Mouse (Mus musculus) layer of hippocampus, adult 9-11 months (tissue): ENCODE results near the gene Rad9a.

Experiments
- DNase-seq: peaks from one replicate; pipeline ENCODE4 v3.0.0; 2022

Rad9a gene

DNA sequence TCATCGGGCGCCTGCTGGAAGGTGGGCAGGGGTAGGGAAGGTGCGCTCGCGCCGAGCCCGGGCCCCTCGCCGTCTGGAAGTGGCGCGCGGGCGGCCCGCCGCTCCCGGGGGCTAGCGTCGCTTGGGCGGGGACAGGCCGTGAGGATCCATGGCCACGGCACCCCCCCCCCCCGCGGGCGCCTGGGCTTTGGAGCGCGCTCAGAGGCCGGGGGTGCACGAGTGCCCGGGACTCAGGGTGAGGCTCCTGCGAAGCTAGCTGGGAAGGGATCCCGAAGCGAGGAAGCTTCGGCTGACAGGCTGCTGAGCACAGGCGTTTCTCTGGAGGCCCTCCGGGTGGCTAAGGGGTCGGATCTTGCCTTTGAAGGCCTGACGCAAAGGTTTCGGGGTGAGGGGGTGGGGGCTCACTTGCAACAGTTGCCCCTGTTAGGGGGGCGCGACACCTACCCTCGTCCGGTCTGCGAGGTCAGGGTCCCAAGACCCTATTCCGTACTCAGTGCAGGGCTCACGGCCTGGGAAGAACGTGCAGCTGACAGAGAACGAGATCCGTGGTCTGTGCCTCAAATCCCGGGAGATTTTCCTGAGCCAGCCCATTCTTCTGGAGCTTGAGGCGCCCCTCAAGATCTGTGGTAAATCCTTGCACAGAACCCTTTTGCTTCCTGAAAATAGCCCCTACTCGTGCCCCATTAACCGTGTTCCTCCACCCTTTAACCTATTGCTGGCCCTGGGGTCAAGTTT lies 9.0 kb downstream of the Rad9a start:
- no peak for DNase-seq

DNA sequence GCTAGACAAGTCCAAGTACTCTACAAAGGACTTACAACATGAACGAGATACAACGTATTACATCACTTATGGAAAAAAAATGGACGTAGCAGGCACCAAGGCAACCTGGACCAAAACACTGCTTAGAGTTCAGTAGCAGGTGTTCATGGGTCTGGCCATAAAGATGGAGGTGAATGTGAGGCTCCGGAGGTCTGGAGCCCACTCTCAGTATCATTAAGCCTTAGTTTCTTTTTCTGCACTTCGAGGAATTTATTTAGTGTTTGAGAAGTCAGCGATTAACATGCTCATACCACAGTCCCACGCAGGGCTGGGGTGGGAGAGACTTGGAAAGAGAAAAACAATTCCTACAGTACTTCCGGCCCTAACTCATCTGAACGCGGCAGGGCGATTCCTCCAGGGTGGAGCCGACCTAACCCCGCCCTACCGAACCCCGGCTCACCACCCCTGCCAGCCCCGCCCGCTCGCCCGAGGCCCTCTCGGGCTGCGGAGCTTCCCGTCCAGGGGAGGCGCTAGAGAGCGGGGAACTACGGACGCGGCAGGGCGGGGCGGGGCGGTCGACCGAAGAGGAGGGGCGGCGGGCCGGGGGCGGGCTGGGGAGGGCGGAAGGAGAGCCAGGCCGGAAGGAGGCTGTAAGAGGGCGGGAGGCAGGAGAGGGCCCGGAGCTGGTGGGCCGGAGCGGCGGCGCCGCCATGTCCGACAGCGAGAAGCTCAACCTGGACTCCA lies 9.8 kb downstream of the Rad9a start, which contains the start of gene Ppp1ca:
Gene Ppp1ca, plus strand, starts transcription at position 538 of the 723 bp plus-strand sequence.
- DNase-seq = peak; percentile 92

DNA sequence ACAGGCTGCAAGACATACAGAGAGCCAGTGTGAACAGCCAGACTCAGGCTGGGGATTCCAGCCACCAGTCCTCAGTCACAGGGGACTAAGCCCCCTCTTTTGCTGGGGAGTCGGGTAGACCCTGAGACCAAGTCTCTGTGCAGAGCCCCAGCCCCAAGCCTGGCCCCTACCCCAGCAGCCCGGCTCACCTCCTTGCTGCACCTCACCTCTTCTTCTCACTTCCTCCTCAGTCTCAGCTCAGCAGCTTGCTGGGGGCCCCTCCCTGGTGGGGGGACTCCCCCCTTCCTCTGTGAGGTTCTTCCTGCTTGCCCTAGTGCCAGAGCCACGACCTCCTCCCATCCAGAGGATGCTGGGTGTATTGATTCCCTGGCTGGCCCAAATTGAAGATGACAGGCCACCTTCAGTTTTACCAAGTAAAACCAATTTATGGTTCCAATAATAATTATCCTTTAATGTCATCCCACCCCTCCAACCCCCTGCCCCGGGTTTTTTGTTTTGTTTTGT lies 10.6 kb downstream of the Rad9a start, which contains the start of gene Tbc1d10c:
Gene Tbc1d10c, minus strand, starts transcription at position 454 of the 504 bp plus-strand sequence.
- DNase-seq = no peak

DNA sequence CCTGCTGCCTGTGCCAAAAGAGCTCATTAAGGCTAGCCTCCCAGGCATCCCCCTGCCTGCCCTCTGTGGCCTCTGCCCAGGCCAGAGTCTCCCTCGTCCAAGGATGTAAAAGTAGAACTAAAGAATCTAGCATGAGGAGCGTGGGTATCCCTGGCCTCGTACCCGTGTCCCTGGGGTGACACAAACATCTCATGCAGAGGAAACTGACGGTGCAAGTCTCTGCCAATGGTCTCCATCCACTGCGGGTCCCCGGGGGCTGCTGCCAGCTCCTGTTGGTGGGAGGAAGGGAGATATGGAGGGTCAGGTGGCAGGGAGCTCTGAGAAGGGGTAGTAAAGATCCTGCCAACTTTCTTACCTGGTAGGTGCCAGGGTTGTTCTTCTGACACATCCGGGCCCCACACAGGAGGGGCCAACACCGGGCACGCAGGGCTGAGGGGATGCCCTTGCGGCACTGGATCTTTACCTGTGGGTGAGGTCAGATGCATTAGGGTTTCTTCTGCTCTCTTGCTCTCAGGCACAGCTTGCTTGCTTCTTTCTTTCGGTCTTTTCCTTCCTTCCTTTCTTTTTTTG lies 12.3 kb downstream of the Rad9a start:
- no peak for DNase-seq

GRCm38 (mm10) chr19:4187303-4187702 lies 14.2 kb downstream of the Rad9a start:
- no peak for DNase-seq

- DNase-seq = no peak
Observed at GRCm38 (mm10) chr19:4184976-4185975, 16.2 kb downstream of the Rad9a start.

GRCm38 (mm10) chr19:4183689-4184088 lies 17.8 kb downstream of the Rad9a start:
- DNase-seq = peak; percentile 67

- peak; percentile 87 for DNase-seq
Observed at GRCm38 (mm10) chr19:4181892-4182291, 19.6 kb downstream of the Rad9a start.

DNA sequence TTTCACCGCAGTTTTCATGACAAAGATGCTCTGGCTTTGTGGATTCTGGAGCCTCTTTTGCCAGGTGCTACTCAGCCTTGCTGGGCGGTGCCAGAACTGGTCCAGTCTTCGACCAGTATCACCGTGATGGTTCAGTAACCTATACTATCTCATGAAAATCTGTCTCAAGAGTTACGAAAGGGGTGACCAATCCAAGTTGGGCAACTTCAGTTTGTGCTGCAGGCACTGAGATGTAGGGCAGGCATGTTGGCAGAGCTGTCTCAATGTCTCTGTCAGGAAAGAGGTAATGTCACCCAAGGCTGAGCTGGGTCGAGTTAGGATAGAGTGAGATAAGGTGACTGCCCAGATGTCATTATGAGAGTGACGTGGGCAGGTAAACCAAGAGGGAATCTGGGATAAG lies 21.1 kb downstream of the Rad9a start:
- DNase-seq = no peak

DNA sequence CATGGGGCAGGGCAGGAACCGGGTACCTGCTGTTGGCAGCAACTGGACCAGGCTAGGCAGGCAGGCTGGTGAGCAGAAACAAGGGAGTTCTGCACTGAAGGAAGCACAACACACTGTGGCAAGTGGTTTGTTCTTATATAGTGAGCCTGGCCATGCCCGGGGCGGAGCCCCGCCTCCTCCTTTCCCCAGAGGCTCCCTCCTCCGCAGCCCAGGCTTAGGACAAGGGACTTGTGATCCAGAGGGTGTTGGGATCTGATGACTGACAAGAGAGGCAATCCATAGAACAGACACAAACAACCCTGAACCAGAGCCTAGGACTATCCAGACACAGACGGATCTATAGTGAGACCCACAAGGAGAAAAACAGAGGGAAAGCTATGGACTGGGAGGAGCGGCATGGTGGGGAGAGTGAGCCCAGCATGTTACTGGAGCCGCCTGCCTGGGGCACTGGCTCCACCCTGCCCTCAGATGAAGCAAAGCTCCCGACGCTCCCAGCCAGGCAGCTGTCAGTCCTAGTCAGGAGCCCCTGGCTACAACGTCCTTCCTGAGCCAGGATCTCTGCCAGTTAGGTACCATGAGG lies 26.0 kb downstream of the Rad9a start, which contains the start of gene Carns1:
Gene Carns1, minus strand, starts transcription at position 112 of the 580 bp plus-strand sequence.
- peak; percentile 62 for DNase-seq

DNA sequence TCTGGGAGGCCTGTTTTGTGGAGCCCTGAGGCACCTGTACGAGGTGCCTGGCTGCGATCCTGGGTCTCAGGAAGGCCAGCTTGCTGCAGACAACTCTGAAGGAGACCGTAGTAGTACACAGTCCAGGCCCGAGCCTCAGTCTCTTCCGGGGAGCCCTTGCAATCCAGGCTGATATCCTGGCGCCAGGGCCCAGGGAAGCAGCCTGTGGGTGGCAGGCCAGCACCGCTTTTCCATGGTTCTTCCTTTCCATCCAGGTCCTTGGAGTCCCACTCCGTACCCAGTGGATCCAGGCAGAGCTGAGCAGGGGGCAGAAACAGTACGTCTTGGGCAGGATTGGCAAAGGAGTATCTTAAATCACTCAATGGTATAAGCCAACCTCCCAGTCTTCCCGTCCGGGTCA lies 28.5 kb downstream of the Rad9a start:
- DNase-seq = no peak

- DNase-seq = no peak
Observed at GRCm38 (mm10) chr19:4171393-4172290, 29.8 kb downstream of the Rad9a start.

- no peak for DNase-seq
Observed at GRCm38 (mm10) chr19:4170723-4171392, 30.6 kb downstream of the Rad9a start.

DNA sequence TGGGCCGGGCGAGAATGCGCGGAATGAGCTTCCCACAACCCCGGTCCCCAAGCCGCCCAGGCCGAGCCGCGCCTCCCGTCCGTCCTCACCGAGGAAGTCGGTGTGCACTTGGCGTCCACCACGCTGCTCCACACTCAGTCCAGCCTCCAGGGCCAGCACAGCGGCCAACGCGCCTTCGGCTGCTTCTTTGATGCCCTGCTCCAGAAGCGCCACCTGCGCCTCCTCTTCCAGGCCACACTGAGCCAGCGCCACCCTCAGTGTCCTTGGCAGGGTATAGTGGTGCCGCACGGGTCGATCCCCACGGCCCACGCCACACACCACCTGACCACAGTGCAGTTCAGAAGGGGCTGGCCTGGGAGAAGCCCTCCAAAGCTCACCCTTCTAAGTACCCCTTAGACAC lies 31.7 kb downstream of the Rad9a start:
- DNase-seq = no peak

DNA sequence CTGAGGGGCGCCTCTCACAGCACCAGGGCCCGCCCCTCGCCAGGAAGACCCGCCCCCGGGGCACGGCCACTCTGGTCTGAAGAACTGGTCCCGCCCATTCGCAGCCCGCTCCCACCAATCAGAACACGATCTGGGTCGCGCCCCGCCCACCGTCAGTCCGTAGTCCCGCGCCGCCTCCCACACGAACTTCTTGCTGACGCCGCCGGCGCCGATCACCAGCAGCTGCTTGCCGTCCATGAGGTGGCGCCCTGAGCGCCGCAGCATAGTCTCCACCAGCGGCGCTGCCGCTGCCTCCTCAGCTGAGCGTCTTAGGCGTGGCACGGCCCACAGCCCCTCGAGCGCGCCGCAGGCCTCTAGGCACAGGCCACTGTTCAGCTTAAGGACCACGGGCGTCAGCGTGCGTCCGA lies 32.1 kb downstream of the Rad9a start:
- DNase-seq = peak; percentile 99

DNA sequence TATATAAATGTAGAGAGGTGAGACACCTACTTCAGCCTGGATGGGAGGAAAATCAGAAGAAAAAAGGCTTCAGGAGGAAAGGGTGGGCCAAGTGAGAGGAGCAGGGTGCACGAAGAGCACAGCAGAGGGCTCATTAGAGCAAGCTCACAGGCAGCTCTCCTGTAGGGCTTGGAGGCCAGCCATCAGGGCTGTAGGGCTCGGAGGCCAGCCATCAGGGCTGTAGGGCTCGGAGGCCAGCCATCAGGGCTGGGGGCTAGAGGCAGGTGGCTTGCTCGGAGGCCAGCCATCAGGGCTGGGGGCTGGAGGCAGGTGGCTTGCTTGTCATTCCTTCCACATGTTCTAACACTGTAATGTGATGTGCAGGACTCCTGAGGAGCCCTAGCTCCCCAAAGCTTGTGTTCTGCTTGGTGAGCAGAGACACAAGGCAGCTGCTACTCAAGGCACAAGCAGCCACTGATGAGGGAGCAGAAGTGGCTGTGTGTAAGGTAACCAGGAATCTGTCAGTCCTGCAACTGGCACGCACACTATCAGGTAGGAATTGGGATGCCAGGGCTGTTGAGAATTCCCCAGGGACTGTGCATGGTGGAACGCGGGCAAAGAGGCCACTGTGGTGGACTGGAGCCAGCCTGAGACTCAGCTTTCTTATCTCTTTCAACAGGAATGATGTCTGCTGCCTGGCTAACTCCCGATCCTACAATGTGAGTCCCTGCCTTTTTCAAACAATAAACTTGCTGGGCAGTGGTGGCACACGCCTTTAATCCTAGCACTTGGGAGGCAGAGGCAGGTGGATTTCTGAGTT lies 34.6 kb downstream of the Rad9a start:
- DNase-seq = no peak

DNA sequence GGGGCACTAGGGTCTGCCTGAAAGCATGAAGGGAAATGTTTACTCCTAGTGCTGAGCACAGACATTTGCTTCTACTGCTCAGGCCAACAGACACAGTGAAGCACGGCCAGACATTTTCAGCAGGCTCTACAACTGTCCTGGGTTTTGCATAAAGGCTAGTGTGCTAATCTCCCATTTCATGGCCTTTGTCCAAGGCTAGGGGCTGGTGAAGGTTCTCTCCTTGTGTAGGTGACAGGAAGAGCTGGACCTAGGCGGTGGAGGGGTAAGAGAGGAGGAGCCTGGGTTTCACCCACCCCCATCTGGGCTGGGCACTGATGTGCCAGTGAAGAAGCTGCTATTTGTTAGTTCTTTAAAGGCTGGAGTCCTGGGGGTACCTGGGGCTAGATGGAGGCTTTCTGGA lies 36.7 kb downstream of the Rad9a start:
- no peak for DNase-seq

GRCm38 (mm10) chr19:4164100-4164499 lies 37.4 kb downstream of the Rad9a start:
- DNase-seq = no peak

DNA sequence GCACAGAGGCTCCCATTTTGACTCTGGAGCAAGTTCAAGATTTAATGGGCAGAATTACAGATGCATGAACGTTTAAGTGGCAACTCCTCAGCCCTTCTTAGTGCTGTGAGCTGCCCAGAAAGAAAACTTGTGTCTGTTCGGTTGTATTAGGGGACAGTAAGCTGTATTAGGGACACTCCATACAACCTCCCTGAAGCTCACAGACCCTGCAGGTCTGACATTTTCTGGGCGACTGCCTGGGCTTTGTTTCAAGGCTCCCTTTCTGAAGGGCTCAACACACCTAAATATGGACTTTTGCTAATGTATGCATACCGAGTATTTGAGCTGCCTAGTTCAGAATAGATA lies 37.9 kb downstream of the Rad9a start:
- no peak for DNase-seq
